Mouse (Mus musculus): ENCODE results near the gene Apoe. TPM values are rescaled to one million over a fixed set of nuclear protein-coding genes. Genes with fewer than 3 reads are reported as not detected.

Gene Apoe
- polyA plus RNA-seq, 1 experiment from 2014 or later, result 83.4 TPM

GRCm38 (mm10) chr7:19663940-19664339, 35.0 kb downstream of the Apoe start:
- peaks cover 7% of the 10 kb centered on the region; the same call in 1 of the 2 replicates for H3K4me1 ChIP-seq (ENCODE audit: control insufficient read depth, insufficient read depth, low read length)
- 0 out of 2 replicates have a peak, but pooled peaks have one; percentile 21 for ATAC-seq (ENCODE audit: insufficient number of reproducible peaks, low FRiP score, low TSS enrichment, low read depth)
- H3K9me3 ChIP-seq (ENCODE audit: control insufficient read depth, low read length), result no peaks in the 10 kb centered on the region
- 13% methylated on average over 8 of the region's 8 CpGs for WGBS
- H3K27ac ChIP-seq (replicated peaks; ENCODE audit: low read depth, low read length), result no peak overlapping the region
- H3K27me3 ChIP-seq (ENCODE audit: control insufficient read depth, insufficient read depth, low read length), result no peaks in the 10 kb centered on the region
- H3K9ac ChIP-seq (ENCODE audit: low read length), result peak overlapping the region; percentile 97
- DNase-seq (ENCODE audit: low spot score), result no peak
- no peaks in the 10 kb centered on the region; the same call in 1 of the 2 replicates for H3K36me3 ChIP-seq (ENCODE audit: control insufficient read depth, insufficient read depth, low read length)
- peak overlapping the region; percentile 84 for H3K4me2 ChIP-seq (ENCODE audit: low read depth, severe bottlenecking)
- H3K4me3 ChIP-seq (ENCODE audit: low read depth, low read length), result peak overlapping the region; percentile 99

DNA sequence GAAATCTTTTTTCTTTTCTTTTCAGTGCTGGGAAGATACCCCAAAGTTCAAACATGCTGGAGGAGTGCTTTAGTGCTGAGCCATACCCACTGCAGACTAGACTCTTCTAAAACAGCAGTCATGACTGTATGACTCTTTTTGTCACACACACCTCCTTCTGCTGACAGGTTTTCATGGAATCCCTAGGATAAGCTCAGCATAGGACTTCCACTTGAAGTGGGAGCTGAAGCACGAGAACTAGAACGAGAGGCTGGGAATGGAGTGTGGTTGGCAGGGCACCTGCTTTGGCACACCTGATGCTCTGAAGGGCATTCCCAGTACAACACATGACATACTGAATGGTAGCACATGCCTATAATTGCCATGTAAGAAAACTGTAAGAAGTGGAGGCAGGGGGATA, 46.4 kb downstream of the Apoe start:
- H3K36me3 ChIP-seq (ENCODE audit: control insufficient read depth, insufficient read depth, low read length), result peaks cover 32% of the 10 kb centered on the region
- no peak for ATAC-seq (ENCODE audit: insufficient number of reproducible peaks, low FRiP score, low TSS enrichment, low read depth)
- no peak overlapping the region for H3K4me2 ChIP-seq (ENCODE audit: low read depth, severe bottlenecking)
- DNase-seq (ENCODE audit: low spot score), result no peak
- no peak overlapping the region for H3K4me3 ChIP-seq (ENCODE audit: low read depth, low read length)
- no peak overlapping the region for H3K9ac ChIP-seq (ENCODE audit: low read length)
- WGBS, result 99% methylated on average over 2 of the region's 2 CpGs
- H3K9me3 ChIP-seq (ENCODE audit: control insufficient read depth, low read length), result no peaks in the 10 kb centered on the region
- H3K27me3 ChIP-seq (ENCODE audit: control insufficient read depth, insufficient read depth, low read length), result no peaks in the 10 kb centered on the region
- H3K4me1 ChIP-seq (ENCODE audit: control insufficient read depth, insufficient read depth, low read length), result no peaks in the 10 kb centered on the region
- no peak overlapping the region for H3K27ac ChIP-seq (replicated peaks; ENCODE audit: low read depth, low read length)

GRCm38 (mm10) chr7:19651063-19651786, 47.8 kb downstream of the Apoe start:
- Histone ChIP-seq H3K9me3 (ENCODE audit: control insufficient read depth, low read length) (no peaks in the 10 kb centered on the region), H3K4me2 (ENCODE audit: low read depth, severe bottlenecking) (no peak overlapping the region), H3K27ac (replicated peaks; ENCODE audit: low read depth, low read length) (no peak overlapping the region), H3K4me1 (ENCODE audit: control insufficient read depth, insufficient read depth, low read length) (no peaks in the 10 kb centered on the region), H3K27me3 (ENCODE audit: control insufficient read depth, insufficient read depth, low read length) (no peaks in the 10 kb centered on the region), H3K36me3 (ENCODE audit: control insufficient read depth, insufficient read depth, low read length) (peaks cover 38% of the 10 kb centered on the region), H3K4me3 (ENCODE audit: low read depth, low read length) (no peak overlapping the region), H3K9ac (ENCODE audit: low read length) (no peak overlapping the region)
- 95% methylated on average over 6 of the region's 6 CpGs for WGBS
- ATAC-seq (ENCODE audit: insufficient number of reproducible peaks, low FRiP score, low TSS enrichment, low read depth) (no peak), DNase-seq (ENCODE audit: low spot score) (no peak)

Other genes starting within 250 kb of the Apoe start
- 10.0 and 10.8 TPM in 2 replicates for gene Mark4, start 240.4 kb downstream of the Apoe start, polyA plus RNA-seq (2014; fragmentation: Nextera tagmentation; extraction: Ambion mirVana)
- 1.8 and 2.2 TPM in 2 replicates for gene Exoc3l2, start 235.9 kb downstream of the Apoe start, polyA plus RNA-seq (2014; fragmentation: Nextera tagmentation; extraction: Ambion mirVana)
- 2.3 and 2.7 TPM in 2 replicates for gene Bloc1s3, start 190.8 kb downstream of the Apoe start, polyA plus RNA-seq (2014; fragmentation: Nextera tagmentation; extraction: Ambion mirVana)
- 73.3 and 82.3 TPM in 2 replicates for gene Trappc6a, start 190.8 kb downstream of the Apoe start, polyA plus RNA-seq (2014; fragmentation: Nextera tagmentation; extraction: Ambion mirVana)
- 0.12 and 0.16 TPM in 2 replicates for gene Nkpd1, start 181.3 kb downstream of the Apoe start, polyA plus RNA-seq (2014; fragmentation: Nextera tagmentation; extraction: Ambion mirVana)
- gene Ppp1r37, start 136.1 kb downstream of the Apoe start, polyA plus RNA-seq (2014; fragmentation: Nextera tagmentation; extraction: Ambion mirVana), result 3.9 and 5.5 TPM in 2 replicates
- 0.21 and 0.52 TPM in 2 replicates for gene Zfp296, start 121.9 kb downstream of the Apoe start, polyA plus RNA-seq (2014; fragmentation: Nextera tagmentation; extraction: Ambion mirVana)
- gene Gemin7, start 121.6 kb downstream of the Apoe start, polyA plus RNA-seq (2014; fragmentation: Nextera tagmentation; extraction: Ambion mirVana), result 183 and 185 TPM in 2 replicates
- gene Clasrp, start 94.7 kb downstream of the Apoe start, polyA plus RNA-seq (2014; fragmentation: Nextera tagmentation; extraction: Ambion mirVana), result 55.9 and 61.5 TPM in 2 replicates
- 4.7 and 5.3 TPM in 2 replicates for gene Relb, start 69.8 kb downstream of the Apoe start, polyA plus RNA-seq (2014; fragmentation: Nextera tagmentation; extraction: Ambion mirVana)
- gene Clptm1, start 34.2 kb downstream of the Apoe start, polyA plus RNA-seq (2014; fragmentation: Nextera tagmentation; extraction: Ambion mirVana), result 91.6 and 97.3 TPM in 2 replicates
- gene Apoc2, start 21.2 kb downstream of the Apoe start, polyA plus RNA-seq (2014; fragmentation: Nextera tagmentation; extraction: Ambion mirVana), result 0.44 and 0.77 TPM in 2 replicates
- gene Gm44805, start 17.8 kb downstream of the Apoe start, polyA plus RNA-seq (2014; fragmentation: Nextera tagmentation; extraction: Ambion mirVana), result not detected in 2 replicates
- gene Apoc4, start 17.7 kb downstream of the Apoe start, polyA plus RNA-seq (2014; fragmentation: Nextera tagmentation; extraction: Ambion mirVana), result not detected in 2 replicates
- gene Apoc1, start 6.5 kb downstream of the Apoe start, polyA plus RNA-seq (2014; fragmentation: Nextera tagmentation; extraction: Ambion mirVana), result 4.5 and 5.0 TPM in 2 replicates
- 154 and 163 TPM in 2 replicates for gene Tomm40, start 16.2 kb upstream of the Apoe start, polyA plus RNA-seq (2014; fragmentation: Nextera tagmentation; extraction: Ambion mirVana)
- gene Nectin2, start 51.3 kb upstream of the Apoe start, polyA plus RNA-seq (2014; fragmentation: Nextera tagmentation; extraction: Ambion mirVana), result 59.3 and 63.2 TPM in 2 replicates
- 43.0 and 44.1 TPM in 2 replicates for gene Bcam, start 71.8 kb upstream of the Apoe start, polyA plus RNA-seq (2014; fragmentation: Nextera tagmentation; extraction: Ambion mirVana)
- 0.75 and 1.3 TPM in 2 replicates for gene Cblc, start 97.6 kb upstream of the Apoe start, polyA plus RNA-seq (2014; fragmentation: Nextera tagmentation; extraction: Ambion mirVana)
- gene Bcl3, start 123.6 kb upstream of the Apoe start, polyA plus RNA-seq (2014; fragmentation: Nextera tagmentation; extraction: Ambion mirVana), result 0.71 and 1.2 TPM in 2 replicates
- not detected in 2 replicates for gene Gm19345, start 152.8 kb upstream of the Apoe start, polyA plus RNA-seq (2014; fragmentation: Nextera tagmentation; extraction: Ambion mirVana)
- gene Ceacam16, start 162.1 kb upstream of the Apoe start, polyA plus RNA-seq (2014; fragmentation: Nextera tagmentation; extraction: Ambion mirVana), result not detected in 2 replicates
- gene Ceacam19, start 188.8 kb upstream of the Apoe start, polyA plus RNA-seq (2014; fragmentation: Nextera tagmentation; extraction: Ambion mirVana), result not detected in 2 replicates
- 3.9 and 4.7 TPM in 2 replicates for gene Pvr, start 222.0 kb upstream of the Apoe start, polyA plus RNA-seq (2014; fragmentation: Nextera tagmentation; extraction: Ambion mirVana)

Data from limb, embryonic 11.5 days (tissue).